Mouse (Mus musculus): ENCODE results near the gene Ccn6. TPM values are rescaled to one million over a fixed set of nuclear protein-coding genes. Genes with fewer than 3 reads are reported as not detected.

The Ccn6 gene
- polyA plus RNA-seq, 1 experiment from 2014 or later, result 0.31 TPM

GRCm38 (mm10) chr10:39106413-39106812 lies 57.2 kb downstream of the Ccn6 start:
- 58% methylated on average over 3 of the region's 3 CpGs for WGBS

GRCm38 (mm10) chr10:39104803-39105449 lies 58.7 kb downstream of the Ccn6 start:
- no peak for ATAC-seq (ENCODE audit: low FRiP score)
- no peak overlapping the region for H3K9ac ChIP-seq
- H3K4me3 ChIP-seq, result no peak overlapping the region
- H3K9me3 ChIP-seq (replicated peaks), result no peaks in the 10 kb centered on the region
- H3K36me3 ChIP-seq, result no peaks in the 10 kb centered on the region
- H3K4me1 ChIP-seq, result no peaks in the 10 kb centered on the region
- 89% methylated on average over 8 of the region's 8 CpGs for WGBS
- no peak overlapping the region for H3K4me2 ChIP-seq (replicated peaks)
- H3K27me3 ChIP-seq, result no peaks in the 10 kb centered on the region
- no peak overlapping the region for H3K27ac ChIP-seq

More at GRCm38 (mm10) chr10:39106413-39106812, 57.2 kb downstream of the Ccn6 start:
- Histone ChIP-seq H3K27me3 (no peaks in the 10 kb centered on the region), H3K4me2 (replicated peaks) (no peak overlapping the region), H3K9ac (no peak overlapping the region), H3K4me3 (no peak overlapping the region), H3K36me3 (no peaks in the 10 kb centered on the region), H3K27ac (no peak overlapping the region), H3K9me3 (replicated peaks) (no peaks in the 10 kb centered on the region), H3K4me1 (no peaks in the 10 kb centered on the region)
- no peak for ATAC-seq (ENCODE audit: low FRiP score)

Other genes starting within 250 kb of the Ccn6 start
- 29.7 and 35.5 TPM in 2 replicates for gene Lama4, start 198.3 kb downstream of the Ccn6 start, polyA plus RNA-seq (2016; fragmentation: Nextera tagmentation; extraction: Ambion mirVana)
- 18.4 and 20.8 TPM in 2 replicates for gene Fam229b, start 29.9 kb downstream of the Ccn6 start, polyA plus RNA-seq (2016; fragmentation: Nextera tagmentation; extraction: Ambion mirVana)
- gene Tube1, start 29.8 kb downstream of the Ccn6 start, polyA plus RNA-seq (2016; fragmentation: Nextera tagmentation; extraction: Ambion mirVana), result 14.4 and 18.5 TPM in 2 replicates
- 64.8 and 67.9 TPM in 2 replicates for gene Fyn, start 205.1 kb upstream of the Ccn6 start, polyA plus RNA-seq (2016; fragmentation: Nextera tagmentation; extraction: Ambion mirVana)